Mouse (Mus musculus) limb, embryonic 14.5 days (tissue): ENCODE data around the gene 1810043G02Rik. TPM values are rescaled to one million over a fixed set of nuclear protein-coding genes. Genes with fewer than 3 reads are reported as not detected.
"Not testable (repeated sequence)": the region's sequence is repeated elsewhere in the genome, so short reads cannot be mapped to it uniquely, and the experiment has no call there.

Experiments
- ATAC-seq: fragments of 200-750 bp; cut with Nextera tagmentation; 2 replicates; pipeline ENCODE4 v1.8.0; 2017; ENCODE audit warnings: low read depth, moderate number of reproducible peaks, moderate TSS enrichment; ENCODE audit not compliant: low FRiP score
- DNase-seq: peaks from one replicate; pipeline ENCODE4 v3.0.0-alpha.2; 2015; ENCODE audit warnings: low spot score
- H3K27ac ChIP-seq: fragments of 300-500 bp; sonication (generic); replicated peaks from 2 replicates; pipeline ENCODE4 v1.5.1; 2014; ENCODE audit warnings: low read depth, mild to moderate bottlenecking, low read length, moderate library complexity, mixed read lengths
- H3K27me3 ChIP-seq: fragments of 300-500 bp; sonication (generic); 2 replicates; pipeline ENCODE4 v1.6.1; 2014; ENCODE audit warnings: low read length, mixed read lengths; ENCODE audit not compliant: control insufficient read depth, insufficient read depth
- H3K36me3 ChIP-seq: fragments of 300-500 bp; sonication (generic); 2 replicates; pipeline ENCODE4 v1.6.1; 2014; ENCODE audit warnings: mild to moderate bottlenecking, low read length, moderate library complexity, mixed read lengths; ENCODE audit not compliant: control insufficient read depth, insufficient read depth
- H3K4me1 ChIP-seq: fragments of 300-500 bp; sonication (generic); 2 replicates; pipeline ENCODE4 v1.6.1; 2014; ENCODE audit warnings: antibody characterized with exemption, low read length, mixed read lengths; ENCODE audit not compliant: control insufficient read depth, insufficient read depth
- H3K4me2 ChIP-seq: fragments of 300-500 bp; sonication (generic); replicated peaks from 2 replicates; pipeline ENCODE4 v1.6.1; 2014; ENCODE audit warnings: low read depth, mild to moderate bottlenecking, low read length, moderate library complexity; ENCODE audit not compliant: severe bottlenecking
- H3K4me3 ChIP-seq: fragments of 300-500 bp; sonication (generic); replicated peaks from 2 replicates; pipeline ENCODE4 v1.5.1; 2014; ENCODE audit warnings: low read length
- H3K9ac ChIP-seq: fragments of 300-500 bp; sonication (generic); 2 replicates; pipeline ENCODE4 v1.6.1; 2014; ENCODE audit warnings: mild to moderate bottlenecking, low read depth, low read length, moderate library complexity; ENCODE audit not compliant: severe bottlenecking
- H3K9me3 ChIP-seq: fragments of 300-500 bp; sonication (generic); 2 replicates; pipeline ENCODE4 v1.6.1; 2016; ENCODE audit warnings: low read length; ENCODE audit not compliant: control insufficient read depth
- POLR2A ChIP-seq: fragments of 200-500 bp; IDR thresholded peaks from 2 replicates; pipeline ENCODE4 v1.8.0; 2012; ENCODE audit warnings: inconsistent platforms, mild to moderate bottlenecking, moderate library complexity, borderline replicate concordance; ENCODE audit not compliant: insufficient read depth, insufficient read length; ENCODE audit errors: extremely low read depth
- WGBS: fragments of 180-500 bp; shearing (Covaris S2); extraction: QIAGEN DNeasy Blood & Tissue Kit; methylation state at CpG from one replicate; pipeline ENCODE4 v1.1.7; 2014; 5-methylcytosine and 5-hydroxymethylcytosine counted together
- polyA plus RNA-seq, 2 experiments: library from polyadenylated mRNA; depleted of rRNA in 1 of 2; stranded (reverse) in 1 of 2; unstranded in 1 of 2; fragments of >200 nt; fragmentation: Nextera tagmentation in 1 of 2; extraction: Ambion mirVana in 1 of 2; gene quantifications; 2 replicates each; pipeline versions ENCODE4 v1.2.1 to v1.2.3; 2012 to 2014

1810043G02Rik gene
- polyA plus RNA-seq (2012; rRNA removed) (42.9 and 55.6 TPM in 2 replicates), polyA plus RNA-seq (2014; fragmentation: Nextera tagmentation; extraction: Ambion mirVana) (26.5 and 27.1 TPM in 2 replicates)

DNA sequence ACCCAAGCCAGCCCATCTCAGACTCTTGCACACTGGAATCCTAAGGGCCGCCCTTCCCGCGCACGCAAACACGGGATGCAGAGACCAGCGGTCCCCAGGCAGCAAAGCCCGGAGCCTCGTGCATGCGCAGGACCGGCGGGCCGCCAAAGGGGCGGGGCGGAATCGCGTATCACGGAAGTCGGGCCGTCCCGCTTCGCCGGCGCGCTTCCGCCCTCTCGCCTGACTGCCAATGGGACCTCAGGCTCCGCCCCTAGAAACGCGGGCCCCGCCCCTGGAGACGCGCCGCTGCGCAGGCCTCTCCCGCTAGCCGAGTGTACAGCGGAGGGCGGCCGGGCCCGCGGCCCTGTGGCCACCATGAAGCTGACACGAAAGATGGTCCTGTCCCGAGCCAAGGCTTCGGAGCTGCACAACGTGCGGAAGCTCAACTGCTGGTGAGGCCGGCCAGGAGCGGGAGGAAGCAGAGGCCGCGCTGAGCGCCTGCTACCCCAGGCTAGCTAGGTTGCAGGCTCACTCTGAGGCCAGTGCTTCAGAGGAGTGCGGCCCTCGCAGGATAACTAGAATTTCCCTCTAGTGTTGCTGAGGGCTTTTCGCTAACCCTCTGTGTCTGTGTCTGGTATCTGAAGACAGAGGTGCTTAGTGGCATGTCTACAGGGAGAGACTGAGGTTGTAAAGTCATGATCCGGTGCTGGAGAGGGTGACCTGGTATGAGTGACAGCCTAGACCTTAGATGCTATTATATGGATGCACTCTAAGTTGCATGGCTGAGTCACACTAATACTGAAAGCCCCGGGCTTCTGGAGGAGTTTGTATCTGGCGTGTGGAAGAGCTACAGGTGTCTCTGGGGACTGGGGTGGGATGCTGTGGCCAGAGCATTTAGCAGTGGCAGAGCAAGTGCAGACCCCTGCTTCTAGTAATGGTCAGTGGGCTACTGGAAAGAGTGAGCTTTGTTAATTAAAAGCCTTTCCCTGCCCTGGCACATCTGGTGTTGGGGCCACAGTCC lies at the start of gene 1810043G02Rik:
Gene 1810043G02Rik, plus strand, starts transcription at position 174 of the 1,000 bp plus-strand sequence.
- H3K36me3 ChIP-seq: peaks cover 12% of the 10 kb centered on the region; the same call in 1 of the 2 replicates
- WGBS: 1% methylated on average over 54 of the region's 57 CpGs
- TF ChIP-seq POLR2A: peak; percentile 59; the same call in 1 of the 2 replicates
- peak within 1 kb of the TSS; percentile 68 for H3K4me2 ChIP-seq
- H3K4me1 ChIP-seq: peaks cover 6% of the 10 kb centered on the region
- H3K27ac ChIP-seq: peak within 1 kb of the TSS; percentile 39; the same call in 1 of the 2 replicates
- H3K9me3 ChIP-seq: no peaks in the 10 kb centered on the region
- DNase-seq: peak; percentile 97
- peak; percentile 98 for ATAC-seq
- peak within 1 kb of the TSS; percentile 76 for H3K9ac ChIP-seq
- no peaks in the 10 kb centered on the region for H3K27me3 ChIP-seq
- peak within 1 kb of the TSS; percentile 70 for H3K4me3 ChIP-seq

DNA sequence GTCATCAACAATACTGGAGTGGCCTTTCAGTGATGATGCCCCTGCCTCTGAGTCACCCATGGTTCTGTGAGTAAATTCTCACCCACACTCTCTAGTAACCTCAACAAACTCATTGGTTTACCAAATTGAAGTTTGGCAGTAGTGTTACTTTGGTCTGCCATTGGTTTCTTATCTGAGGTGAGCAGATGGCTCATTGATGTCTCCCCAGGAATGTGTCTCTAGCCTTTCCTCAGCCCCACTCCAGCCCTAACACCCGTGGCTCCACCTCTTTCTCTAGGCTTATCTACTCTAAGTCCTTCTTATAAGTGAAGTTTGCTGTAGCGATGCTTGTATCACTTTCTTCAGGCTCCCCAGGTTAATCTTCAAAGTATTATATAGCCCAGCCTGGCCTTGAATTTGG lies 38.6 kb upstream of the 1810043G02Rik start:
- TF ChIP-seq POLR2A: no peak
- no peak for DNase-seq
- WGBS: 57% methylated on average over 2 of the region's 2 CpGs
- no peak overlapping the region for H3K4me2 ChIP-seq
- no peaks in the 10 kb centered on the region for H3K4me1 ChIP-seq
- H3K27me3 ChIP-seq: no peaks in the 10 kb centered on the region
- H3K9me3 ChIP-seq: no peaks in the 10 kb centered on the region
- ATAC-seq: no peak
- no peak overlapping the region for H3K4me3 ChIP-seq
- H3K9ac ChIP-seq: no peak overlapping the region
- H3K36me3 ChIP-seq: no peaks in the 10 kb centered on the region
- no peak overlapping the region for H3K27ac ChIP-seq

DNA sequence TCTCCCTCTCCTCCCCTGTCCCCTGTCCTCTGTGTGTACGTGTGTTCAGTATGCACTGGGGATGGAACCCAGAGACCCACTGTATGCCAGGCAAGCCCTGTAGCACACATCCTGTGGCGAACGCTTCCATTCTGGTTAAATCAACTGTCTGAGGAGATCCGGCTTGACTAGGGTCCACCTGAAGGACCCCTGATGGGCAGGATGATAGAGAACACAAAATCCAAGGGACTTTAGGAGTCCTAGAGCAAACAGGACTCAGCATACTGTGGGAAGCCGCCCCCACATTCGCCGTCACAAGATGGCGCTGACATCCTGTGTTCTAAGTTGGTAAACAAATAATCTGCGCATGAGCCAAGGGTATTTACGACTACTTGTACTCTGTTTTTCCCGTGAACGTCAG lies 27.9 kb upstream of the 1810043G02Rik start:
- not testable (repeated sequence) for H3K27me3 ChIP-seq, DNase-seq, ATAC-seq, H3K4me1 ChIP-seq, H3K9ac ChIP-seq, H3K27ac ChIP-seq, H3K4me3 ChIP-seq, H3K9me3 ChIP-seq, H3K36me3 ChIP-seq, H3K4me2 ChIP-seq
- 93% methylated on average over 9 of the region's 12 CpGs for WGBS

DNA sequence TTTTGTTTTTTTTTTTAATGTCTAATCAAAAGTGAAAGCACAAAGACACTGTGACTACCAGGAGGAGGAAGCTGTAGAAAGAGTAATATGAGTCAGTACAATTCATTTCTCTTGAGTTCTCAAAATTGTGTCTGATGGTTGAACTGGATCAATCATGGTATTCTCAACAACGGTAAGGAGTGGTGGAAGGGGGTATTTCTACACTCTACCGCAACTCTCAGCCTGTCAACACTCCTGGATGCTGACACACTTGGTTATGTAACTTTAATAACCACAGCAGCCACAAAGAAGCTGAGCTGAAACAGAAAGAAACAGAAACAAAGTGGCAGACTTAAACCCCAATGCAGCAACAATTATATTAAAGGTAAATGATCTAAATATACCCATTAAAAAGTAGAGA lies 15.6 kb upstream of the 1810043G02Rik start:
- TF ChIP-seq POLR2A: no peak
- ATAC-seq: no peak
- no peak overlapping the region for H3K27ac ChIP-seq
- no peak overlapping the region for H3K4me3 ChIP-seq
- no peak overlapping the region for H3K9ac ChIP-seq
- H3K36me3 ChIP-seq: no peaks in the 10 kb centered on the region
- H3K4me2 ChIP-seq: no peak overlapping the region
- 84% methylated on average over 2 of the region's 2 CpGs for WGBS
- DNase-seq: no peak
- no peaks in the 10 kb centered on the region for H3K9me3 ChIP-seq
- no peaks in the 10 kb centered on the region for H3K27me3 ChIP-seq
- H3K4me1 ChIP-seq: no peaks in the 10 kb centered on the region

DNA sequence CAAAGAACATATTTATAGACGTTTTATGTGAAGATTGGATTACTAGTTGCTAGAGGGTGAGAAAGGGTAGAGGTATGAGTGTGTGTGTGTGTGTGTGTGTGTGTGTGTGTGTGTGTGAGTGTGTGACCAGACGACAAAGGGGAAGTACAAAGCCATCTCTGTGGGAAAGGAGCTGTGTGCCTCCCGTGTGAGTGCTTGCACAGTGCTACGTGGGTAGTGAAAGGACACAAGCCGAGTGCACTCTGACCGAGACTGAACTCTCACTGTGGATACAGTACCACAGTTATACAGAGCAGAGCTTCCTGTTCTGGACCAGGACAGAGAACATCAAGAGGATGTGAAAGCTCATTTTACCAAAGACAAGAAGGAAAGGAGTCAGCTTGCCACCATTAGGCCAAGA lies 14.4 kb upstream of the 1810043G02Rik start:
- no peak for DNase-seq
- ATAC-seq: no peak
- no peaks in the 10 kb centered on the region for H3K9me3 ChIP-seq
- no peak for TF ChIP-seq POLR2A
- no peak overlapping the region for H3K4me3 ChIP-seq
- no peak overlapping the region for H3K27ac ChIP-seq
- H3K4me1 ChIP-seq: no peaks in the 10 kb centered on the region
- no peak overlapping the region for H3K9ac ChIP-seq
- peaks cover 5% of the 10 kb centered on the region; the same call in 1 of the 2 replicates for H3K27me3 ChIP-seq
- WGBS: 68% methylated on average over 6 of the region's 6 CpGs
- H3K4me2 ChIP-seq: no peak overlapping the region
- H3K36me3 ChIP-seq: no peaks in the 10 kb centered on the region
